Mouse (Mus musculus) thymus, adult 2 months (tissue): ENCODE data around the gene Xpnpep1. TPM values are rescaled to one million over a fixed set of nuclear protein-coding genes. Genes with fewer than 3 reads are reported as not detected.

Experiments used
- DNase-seq: peaks from one replicate; pipeline ENCODE4 v3.0.0; 2021
- H3K27ac ChIP-seq: fragments of 200-500 bp; 2 replicates; pipeline ENCODE4 v1.5.1; 2012; ENCODE audit warnings: low read length, control low read depth; ENCODE audit not compliant: control insufficient read depth, insufficient read depth
- H3K27me3 ChIP-seq: fragments of 200-500 bp; 2 replicates; pipeline ENCODE4 v1.6.1; 2012; ENCODE audit warnings: mild to moderate bottlenecking, low read length, moderate library complexity, mixed read lengths; ENCODE audit not compliant: control insufficient read depth, insufficient read depth
- H3K36me3 ChIP-seq: fragments of 200-500 bp; 2 replicates; pipeline ENCODE4 v1.6.1; 2012; ENCODE audit warnings: mild to moderate bottlenecking, low read length, moderate library complexity; ENCODE audit not compliant: control insufficient read depth, insufficient read depth
- H3K4me1 ChIP-seq: fragments of 200-500 bp; replicated peaks from 2 replicates; pipeline ENCODE4 v1.6.1; 2012; ENCODE audit warnings: low read length; ENCODE audit not compliant: control insufficient read depth, insufficient read depth
- H3K4me3 ChIP-seq: fragments of 200-500 bp; 2 replicates; pipeline ENCODE4 v1.5.1; 2012; ENCODE audit warnings: mild to moderate bottlenecking, low read length, control low read depth, moderate library complexity; ENCODE audit not compliant: control insufficient read depth, insufficient read depth
- CTCF ChIP-seq: fragments of 200-500 bp; IDR thresholded peaks from 2 replicates; pipeline ENCODE4 v1.5.1; 2012; ENCODE audit warnings: mild to moderate bottlenecking, control low read depth, low read length, moderate library complexity, borderline replicate concordance; ENCODE audit not compliant: control insufficient read depth, poor library complexity, insufficient read depth; ENCODE audit errors: extremely low read depth
- POLR2A ChIP-seq: fragments of 200-500 bp; IDR thresholded peaks from 2 replicates; pipeline ENCODE4 v1.6.1; 2012; ENCODE audit warnings: mild to moderate bottlenecking, low read length, control low read depth, moderate library complexity; ENCODE audit not compliant: control insufficient read depth, poor library complexity, insufficient read depth; ENCODE audit errors: extremely low read depth
- WGBS: fragments of 180-500 bp; shearing (Covaris S2); methylation state at CpG from one replicate; pipeline ENCODE4 v1.1.7; 2018; 5-methylcytosine and 5-hydroxymethylcytosine counted together
- polyA plus RNA-seq: library from polyadenylated mRNA; depleted of rRNA; stranded (reverse); fragments of >200 nt; gene quantifications from 2 replicates; pipeline ENCODE4 v1.2.3, GENCODE M21; 2012

Xpnpep1 gene
- polyA plus RNA-seq, 1 experiment = 49.6 TPM

GRCm38 (mm10) chr19:53033159-53033943, 6.7 kb downstream of the Xpnpep1 start:
- H3K36me3 ChIP-seq = no peaks in the 10 kb centered on the region
- no peak overlapping the region for H3K27ac ChIP-seq
- WGBS = 92% methylated on average over 10 of the region's 10 CpGs
- TF ChIP-seq POLR2A (no peak), CTCF (no peak)
- H3K4me1 ChIP-seq = peaks cover 8% of the 10 kb centered on the region
- no peak overlapping the region for H3K4me3 ChIP-seq
- no peaks in the 10 kb centered on the region for H3K27me3 ChIP-seq
- no peak for DNase-seq

- no peak overlapping the region for H3K4me3 ChIP-seq
- 89% methylated on average over 3 of the region's 3 CpGs for WGBS
- peaks cover 8% of the 10 kb centered on the region for H3K4me1 ChIP-seq
- TF ChIP-seq POLR2A = no peak
- no peak for TF ChIP-seq CTCF
- H3K27me3 ChIP-seq = no peaks in the 10 kb centered on the region
- no peaks in the 10 kb centered on the region for H3K36me3 ChIP-seq
- no peak for DNase-seq
- no peak overlapping the region for H3K27ac ChIP-seq
These were observed 7.4 kb downstream of the Xpnpep1 start for GRCm38 (mm10) chr19:53032647-53033046.

- Histone ChIP-seq H3K4me1 (peaks cover under 1% of the 10 kb centered on the region; the same call in 1 of the 2 replicates), H3K27ac (no peak overlapping the region), H3K36me3 (no peaks in the 10 kb centered on the region), H3K27me3 (no peaks in the 10 kb centered on the region), H3K4me3 (no peak overlapping the region)
- no peak for TF ChIP-seq POLR2A
- TF ChIP-seq CTCF = no peak
- no peak for DNase-seq
- WGBS = 85% methylated on average over 8 of the region's 8 CpGs
These were observed 8.1 kb downstream of the Xpnpep1 start for GRCm38 (mm10) chr19:53031957-53032371.

GRCm38 (mm10) chr19:53030279-53030678, 9.7 kb downstream of the Xpnpep1 start:
- no peaks in the 10 kb centered on the region for H3K36me3 ChIP-seq
- H3K27ac ChIP-seq = no peak overlapping the region
- H3K4me1 ChIP-seq = no peaks in the 10 kb centered on the region
- no peaks in the 10 kb centered on the region for H3K27me3 ChIP-seq
- H3K4me3 ChIP-seq = no peak overlapping the region
- DNase-seq = no peak
- no peak for TF ChIP-seq POLR2A
- TF ChIP-seq CTCF = no peak
- WGBS = 98% methylated on average over 6 of the region's 6 CpGs

- 98% methylated on average over 5 of the region's 5 CpGs for WGBS
- Histone ChIP-seq H3K27ac (no peak overlapping the region), H3K36me3 (0 out of 2 replicates have a peak, but pooled peaks cover 1% of the 10 kb centered on the region), H3K4me3 (no peak overlapping the region), H3K27me3 (no peaks in the 10 kb centered on the region), H3K4me1 (no peaks in the 10 kb centered on the region)
- no peak for TF ChIP-seq CTCF
- TF ChIP-seq POLR2A = no peak
- DNase-seq = no peak
These were observed 10.3 kb downstream of the Xpnpep1 start for GRCm38 (mm10) chr19:53029686-53030085.

- Histone ChIP-seq H3K36me3 (0 out of 2 replicates have a peak, but pooled peaks cover 5% of the 10 kb centered on the region), H3K4me1 (no peaks in the 10 kb centered on the region), H3K27me3 (no peaks in the 10 kb centered on the region), H3K27ac (no peak overlapping the region), H3K4me3 (no peak overlapping the region)
- 93% methylated on average over 7 of the region's 7 CpGs for WGBS
- no peak for DNase-seq
- TF ChIP-seq CTCF = no peak
- no peak for TF ChIP-seq POLR2A
These were observed 11.0 kb downstream of the Xpnpep1 start for GRCm38 (mm10) chr19:53029045-53029444.
